Mouse (Mus musculus) ZHBTc4 (cell line): ENCODE measurements around the gene Tas1r2.

Experiments used
- DNase-seq: peaks from one replicate; pipeline ENCODE4 v3.0.0-alpha.2; 2011; ENCODE audit warnings: low read depth, low spot score

Tas1r2 gene

GRCm38 (mm10) chr4:139638356-139638755 is 15.0 kb upstream of the Tas1r2 start:
- DNase-seq, result no peak

GRCm38 (mm10) chr4:139639801-139640200 is 13.5 kb upstream of the Tas1r2 start:
- DNase-seq, result peak; percentile 39

- DNase-seq, result no peak
These were observed 13.0 kb upstream of the Tas1r2 start for GRCm38 (mm10) chr4:139640333-139640732.

- no peak for DNase-seq
These were observed 12.6 kb upstream of the Tas1r2 start for GRCm38 (mm10) chr4:139640775-139641174.

- DNase-seq, result peak; percentile 97
These were observed 11.4 kb upstream of the Tas1r2 start for GRCm38 (mm10) chr4:139641829-139642425.

- peak; percentile 85 for DNase-seq
These were observed 9.4 kb upstream of the Tas1r2 start for GRCm38 (mm10) chr4:139643972-139644371.

- peak; percentile 81 for DNase-seq
These were observed 6.4 kb upstream of the Tas1r2 start for GRCm38 (mm10) chr4:139646916-139647315.

GRCm38 (mm10) chr4:139650086-139650743 is 3.1 kb upstream of the Tas1r2 start:
- DNase-seq, result no peak

- no peak for DNase-seq
These were observed 2.4 kb upstream of the Tas1r2 start for GRCm38 (mm10) chr4:139650907-139651306.

- DNase-seq, result no peak
These were observed 8.6 kb downstream of the Tas1r2 start for GRCm38 (mm10) chr4:139661897-139662296.

GRCm38 (mm10) chr4:139667632-139668031 is 14.3 kb downstream of the Tas1r2 start:
- DNase-seq, result no peak

GRCm38 (mm10) chr4:139669847-139670246 is 16.5 kb downstream of the Tas1r2 start:
- DNase-seq, result peak; percentile 88

GRCm38 (mm10) chr4:139675696-139676095 is 22.4 kb downstream of the Tas1r2 start:
- no peak for DNase-seq

GRCm38 (mm10) chr4:139683728-139684638 is 30.6 kb downstream of the Tas1r2 start:
- DNase-seq, result peak; percentile 88

- DNase-seq, result peak; percentile 81
These were observed 31.3 kb downstream of the Tas1r2 start for GRCm38 (mm10) chr4:139684639-139685017.

- peak; percentile 35 for DNase-seq
These were observed 34.7 kb downstream of the Tas1r2 start for GRCm38 (mm10) chr4:139688058-139688457.

GRCm38 (mm10) chr4:139689627-139690269 is 36.4 kb downstream of the Tas1r2 start:
- DNase-seq, result no peak

- DNase-seq, result no peak
These were observed 40.0 kb downstream of the Tas1r2 start for GRCm38 (mm10) chr4:139693315-139693714.

GRCm38 (mm10) chr4:139697755-139698154 is 44.4 kb downstream of the Tas1r2 start:
- DNase-seq, result no peak

GRCm38 (mm10) chr4:139698602-139699001 is 45.3 kb downstream of the Tas1r2 start:
- DNase-seq, result no peak

GRCm38 (mm10) chr4:139702914-139703313 is 49.6 kb downstream of the Tas1r2 start:
- DNase-seq, result no peak

- peak; percentile 69 for DNase-seq
These were observed 50.1 kb downstream of the Tas1r2 start for GRCm38 (mm10) chr4:139703468-139703867.
